Mouse (Mus musculus): Measurements from ENCODE around the gene Pias3. TPM values are rescaled to one million over a fixed set of nuclear protein-coding genes. Genes with fewer than 3 reads are reported as not detected.
"Not testable (repeated sequence)": the region's sequence is repeated elsewhere in the genome, so short reads cannot be mapped to it uniquely, and the experiment has no call there.

Pias3 gene
- polyA plus RNA-seq, 1 experiment from 2014 or later: 35.5 TPM

DNA sequence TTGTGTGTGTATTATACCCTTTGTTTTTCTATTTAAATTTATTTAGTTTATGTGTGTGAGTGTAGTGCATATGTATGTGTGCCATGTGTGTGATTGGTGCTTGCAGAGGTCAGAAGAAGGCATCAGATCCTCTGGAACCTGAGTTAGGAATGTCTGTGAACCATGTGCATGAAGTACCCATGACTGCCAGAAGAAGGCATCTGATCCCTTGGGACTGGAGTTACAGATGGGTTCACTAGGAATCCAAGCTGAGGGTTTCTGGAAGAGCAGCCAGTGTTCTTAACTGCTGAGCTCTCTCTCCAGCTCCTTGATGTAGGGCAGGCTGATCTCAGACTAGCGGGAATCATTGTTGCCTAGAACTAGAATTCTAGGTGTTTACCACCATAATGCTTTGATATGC lies 41.8 kb downstream of the Pias3 start:
- WGBS: 76% methylated on average over 1 of the region's 1 CpGs
- Histone ChIP-seq H3K9ac (replicated peaks; ENCODE audit: low read length) (no peak overlapping the region), H3K27me3 (ENCODE audit: control insufficient read depth, insufficient read depth, low read length) (no peaks in the 10 kb centered on the region), H3K4me2 (ENCODE audit: low read depth, low read length) (no peak overlapping the region), H3K27ac (replicated peaks; ENCODE audit: low read depth, low read length) (no peak overlapping the region), H3K9me3 (replicated peaks; ENCODE audit: control insufficient read depth, low read length) (no peaks in the 10 kb centered on the region), H3K36me3 (replicated peaks; ENCODE audit: control insufficient read depth, insufficient read depth, low read depth, low read length) (no peaks in the 10 kb centered on the region), H3K4me3 (ENCODE audit: low read depth, low read length) (no peak overlapping the region), H3K4me1 (ENCODE audit: control insufficient read depth, insufficient read depth, low read length) (no peaks in the 10 kb centered on the region)
- ATAC-seq (replicated peaks; ENCODE audit: insufficient number of reproducible peaks, low FRiP score, low TSS enrichment, low read depth) (no peak), DNase-seq (ENCODE audit: low spot score) (no peak)

DNA sequence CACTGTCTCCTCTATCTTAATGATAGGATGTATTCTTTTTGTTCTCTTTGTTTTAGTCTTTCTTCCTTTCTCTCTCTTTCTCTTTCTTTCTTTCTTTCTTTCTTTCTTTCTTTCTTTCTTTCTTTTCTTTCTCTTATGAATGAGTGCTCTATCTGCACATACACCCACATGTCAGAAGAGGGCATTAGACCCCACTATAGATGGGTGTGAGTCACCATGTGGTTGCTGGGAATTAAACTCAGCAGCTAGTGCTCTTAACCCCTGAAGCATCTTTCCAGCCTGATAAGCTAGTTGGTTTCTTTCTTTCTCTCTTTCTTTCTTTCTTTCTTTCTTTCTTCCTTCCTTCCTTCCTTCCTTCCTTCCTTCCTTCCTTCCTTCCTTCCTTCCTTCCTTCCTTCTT lies 44.1 kb downstream of the Pias3 start:
- H3K4me3 ChIP-seq (ENCODE audit: low read depth, low read length); H3K36me3 ChIP-seq (replicated peaks; ENCODE audit: control insufficient read depth, insufficient read depth, low read depth, low read length); ATAC-seq (replicated peaks; ENCODE audit: insufficient number of reproducible peaks, low FRiP score, low TSS enrichment, low read depth); H3K4me1 ChIP-seq (ENCODE audit: control insufficient read depth, insufficient read depth, low read length); H3K9me3 ChIP-seq (replicated peaks; ENCODE audit: control insufficient read depth, low read length); H3K27ac ChIP-seq (replicated peaks; ENCODE audit: low read depth, low read length); DNase-seq (ENCODE audit: low spot score); H3K4me2 ChIP-seq (ENCODE audit: low read depth, low read length); H3K27me3 ChIP-seq (ENCODE audit: control insufficient read depth, insufficient read depth, low read length); H3K9ac ChIP-seq (replicated peaks; ENCODE audit: low read length): not testable (repeated sequence)

DNA sequence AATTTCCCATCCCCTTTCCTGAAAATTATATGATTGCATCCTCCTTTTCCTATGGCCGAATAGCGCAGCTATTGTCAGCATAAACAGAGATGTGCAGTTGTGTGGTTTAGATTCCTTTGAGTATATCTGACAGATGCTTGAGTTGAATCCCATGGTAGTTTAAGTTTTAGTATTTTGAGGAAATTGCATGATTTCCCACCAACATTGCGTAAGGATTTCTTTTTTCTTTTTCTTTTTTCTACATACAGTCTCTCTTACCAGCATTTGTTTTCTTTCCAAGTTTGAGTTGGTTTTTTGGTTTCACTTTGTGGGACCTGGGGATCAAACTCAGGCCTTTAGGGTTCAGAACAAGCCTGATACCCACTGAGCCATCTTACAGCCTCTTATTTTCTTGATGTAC lies 48.2 kb downstream of the Pias3 start:
- no peaks in the 10 kb centered on the region for H3K27me3 ChIP-seq (ENCODE audit: control insufficient read depth, insufficient read depth, low read length)
- H3K9ac ChIP-seq (replicated peaks; ENCODE audit: low read length): no peak overlapping the region
- DNase-seq (ENCODE audit: low spot score): no peak
- ATAC-seq (replicated peaks; ENCODE audit: insufficient number of reproducible peaks, low FRiP score, low TSS enrichment, low read depth): no peak
- H3K4me2 ChIP-seq (ENCODE audit: low read depth, low read length): no peak overlapping the region
- WGBS: 91% methylated on average over 3 of the region's 3 CpGs
- no peaks in the 10 kb centered on the region for H3K4me1 ChIP-seq (ENCODE audit: control insufficient read depth, insufficient read depth, low read length)
- H3K9me3 ChIP-seq (replicated peaks; ENCODE audit: control insufficient read depth, low read length): no peaks in the 10 kb centered on the region
- no peak overlapping the region for H3K27ac ChIP-seq (replicated peaks; ENCODE audit: low read depth, low read length)
- no peaks in the 10 kb centered on the region for H3K36me3 ChIP-seq (replicated peaks; ENCODE audit: control insufficient read depth, insufficient read depth, low read depth, low read length)
- H3K4me3 ChIP-seq (ENCODE audit: low read depth, low read length): no peak overlapping the region

DNA sequence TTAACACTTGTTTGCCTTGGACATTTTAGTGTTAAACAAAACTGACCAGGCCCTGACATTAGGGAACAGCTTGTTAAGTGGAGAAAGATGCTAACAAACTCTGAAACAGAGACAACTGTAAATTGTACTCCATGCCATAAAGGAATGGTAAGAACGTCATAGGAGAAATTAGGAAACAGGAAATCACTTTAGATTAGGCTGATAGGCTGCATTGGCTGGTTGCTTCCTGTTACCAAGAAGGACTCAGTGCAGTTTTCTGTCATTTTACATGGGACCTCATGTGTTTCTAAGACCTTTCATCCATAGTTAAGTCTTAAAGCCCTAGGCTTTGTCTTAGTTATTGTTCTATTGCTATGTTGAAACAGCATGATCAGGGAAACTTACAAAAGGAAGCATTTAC lies 50.6 kb downstream of the Pias3 start:
- peak; percentile 12 for DNase-seq (ENCODE audit: low spot score)
- Histone ChIP-seq H3K9me3 (replicated peaks; ENCODE audit: control insufficient read depth, low read length) (no peaks in the 10 kb centered on the region), H3K4me1 (ENCODE audit: control insufficient read depth, insufficient read depth, low read length) (no peaks in the 10 kb centered on the region), H3K36me3 (replicated peaks; ENCODE audit: control insufficient read depth, insufficient read depth, low read depth, low read length) (no peaks in the 10 kb centered on the region), H3K4me2 (ENCODE audit: low read depth, low read length) (no peak overlapping the region), H3K27me3 (ENCODE audit: control insufficient read depth, insufficient read depth, low read length) (no peaks in the 10 kb centered on the region), H3K27ac (replicated peaks; ENCODE audit: low read depth, low read length) (no peak overlapping the region), H3K9ac (replicated peaks; ENCODE audit: low read length) (no peak overlapping the region), H3K4me3 (ENCODE audit: low read depth, low read length) (no peak overlapping the region)
- ATAC-seq (replicated peaks; ENCODE audit: insufficient number of reproducible peaks, low FRiP score, low TSS enrichment, low read depth): no peak
- 43% methylated on average over 1 of the region's 1 CpGs for WGBS

Other genes with a start within 250 kb of the Pias3 start
- not detected in 2 replicates for gene BC107364, start 244.1 kb upstream of the Pias3 start, polyA plus RNA-seq (2014; fragmentation: Nextera tagmentation; extraction: Ambion mirVana)
- gene Hfe2, start 171.2 kb upstream of the Pias3 start, polyA plus RNA-seq (2014; fragmentation: Nextera tagmentation; extraction: Ambion mirVana): 1.2 and 1.5 TPM in 2 replicates
- 62.3 and 63.6 TPM in 2 replicates for gene Txnip, start 138.4 kb upstream of the Pias3 start, polyA plus RNA-seq (2014; fragmentation: Nextera tagmentation; extraction: Ambion mirVana)
- not detected in 2 replicates for gene Gm16253, start 119.4 kb upstream of the Pias3 start, polyA plus RNA-seq (2014; fragmentation: Nextera tagmentation; extraction: Ambion mirVana)
- gene Polr3gl, start 102.2 kb upstream of the Pias3 start, polyA plus RNA-seq (2014; fragmentation: Nextera tagmentation; extraction: Ambion mirVana): 13.2 and 14.2 TPM in 2 replicates
- 0.90 and 1.1 TPM in 2 replicates for gene Ankrd34a, start 99.7 kb upstream of the Pias3 start, polyA plus RNA-seq (2014; fragmentation: Nextera tagmentation; extraction: Ambion mirVana)
- 6.5 and 7.0 TPM in 2 replicates for gene Lix1l, start 95.2 kb upstream of the Pias3 start, polyA plus RNA-seq (2014; fragmentation: Nextera tagmentation; extraction: Ambion mirVana)
- gene Rbm8a, start 66.5 kb upstream of the Pias3 start, polyA plus RNA-seq (2014; fragmentation: Nextera tagmentation; extraction: Ambion mirVana): 195 and 196 TPM in 2 replicates
- gene Pex11b, start 61.0 kb upstream of the Pias3 start, polyA plus RNA-seq (2014; fragmentation: Nextera tagmentation; extraction: Ambion mirVana): 54.7 and 62.3 TPM in 2 replicates
- gene Gm42957, start 60.9 kb upstream of the Pias3 start, polyA plus RNA-seq (2014; fragmentation: Nextera tagmentation; extraction: Ambion mirVana): not detected in 2 replicates
- gene Itga10, start 50.8 kb upstream of the Pias3 start, polyA plus RNA-seq (2014; fragmentation: Nextera tagmentation; extraction: Ambion mirVana): 0.59 and 0.77 TPM in 2 replicates
- 0.14 and 0.45 TPM in 2 replicates for gene Ankrd35, start 26.3 kb upstream of the Pias3 start, polyA plus RNA-seq (2014; fragmentation: Nextera tagmentation; extraction: Ambion mirVana)
- 12.0 and 13.5 TPM in 2 replicates for gene Nudt17, start 12.2 kb downstream of the Pias3 start, polyA plus RNA-seq (2014; fragmentation: Nextera tagmentation; extraction: Ambion mirVana)
- 35.9 and 37.3 TPM in 2 replicates for gene Polr3c, start 31.2 kb downstream of the Pias3 start, polyA plus RNA-seq (2014; fragmentation: Nextera tagmentation; extraction: Ambion mirVana)
- 82.3 and 85.1 TPM in 2 replicates for gene Rnf115, start 31.3 kb downstream of the Pias3 start, polyA plus RNA-seq (2014; fragmentation: Nextera tagmentation; extraction: Ambion mirVana)
- not detected in 2 replicates for gene Pdzk1, start 132.9 kb downstream of the Pias3 start, polyA plus RNA-seq (2014; fragmentation: Nextera tagmentation; extraction: Ambion mirVana)
- 0.22 TPM in 1 of 2 replicates, not detected in the other for gene Cd160, start 133.0 kb downstream of the Pias3 start, polyA plus RNA-seq (2014; fragmentation: Nextera tagmentation; extraction: Ambion mirVana)
- 3.0 and 3.9 TPM in 2 replicates for gene Gja5, start 208.3 kb downstream of the Pias3 start, polyA plus RNA-seq (2014; fragmentation: Nextera tagmentation; extraction: Ambion mirVana)
- gene Gpr89, start 209.0 kb downstream of the Pias3 start, polyA plus RNA-seq (2014; fragmentation: Nextera tagmentation; extraction: Ambion mirVana): 41.6 and 41.9 TPM in 2 replicates
- gene Gja8, start 229.6 kb downstream of the Pias3 start, polyA plus RNA-seq (2014; fragmentation: Nextera tagmentation; extraction: Ambion mirVana): 0.49 and 2.5 TPM in 2 replicates